Mouse (Mus musculus) erythroblast, embryonic 14.5 days (primary cell): ENCODE measurements around the gene Ovol1. TPM values are rescaled to one million over a fixed set of nuclear protein-coding genes. Genes with fewer than 3 reads are reported as not detected.
A peak's percentile ranks its signal among the peaks of the same experiment; 100 is the strongest.

Source experiments
- H3K27me3 ChIP-seq: 2 replicates; pipeline ENCODE4 v1.6.1; 2012; ENCODE audit warnings: inconsistent platforms; ENCODE audit not compliant: control insufficient read depth
- H3K36me3 ChIP-seq: 2 replicates; pipeline ENCODE4 v1.6.1; 2012; ENCODE audit warnings: mild to moderate bottlenecking, inconsistent platforms; ENCODE audit not compliant: control insufficient read depth
- H3K4me1 ChIP-seq: 2 replicates; pipeline ENCODE4 v1.6.1; 2012; ENCODE audit warnings: inconsistent platforms; ENCODE audit not compliant: control insufficient read depth
- H3K4me3 ChIP-seq: replicated peaks from 2 replicates; pipeline ENCODE3; 2012; ENCODE audit warnings: moderate library complexity, mild to moderate bottlenecking, inconsistent platforms
- H3K9me3 ChIP-seq: 2 replicates; pipeline ENCODE4 v1.6.1; 2012; ENCODE audit warnings: low read length, inconsistent platforms, mixed read lengths; ENCODE audit not compliant: control insufficient read depth
- GATA1 ChIP-seq: IDR thresholded peaks from 2 replicates; pipeline ENCODE4 v1.6.1; 2012; ENCODE audit warnings: low read length, inconsistent platforms, mixed read lengths
- TAL1 ChIP-seq: IDR thresholded peaks from 3 replicates; pipeline ENCODE4 v1.6.1; 2012; ENCODE audit warnings: low read length, inconsistent platforms, mixed read lengths
- polyA plus RNA-seq: library from polyadenylated mRNA; stranded (reverse); fragments of >175 nt; gene quantifications from 2 replicates; pipeline ENCODE4 v1.2.3, GENCODE M21; 2012

Ovol1 gene
- polyA plus RNA-seq: 0.01 TPM in 2 replicates

DNA sequence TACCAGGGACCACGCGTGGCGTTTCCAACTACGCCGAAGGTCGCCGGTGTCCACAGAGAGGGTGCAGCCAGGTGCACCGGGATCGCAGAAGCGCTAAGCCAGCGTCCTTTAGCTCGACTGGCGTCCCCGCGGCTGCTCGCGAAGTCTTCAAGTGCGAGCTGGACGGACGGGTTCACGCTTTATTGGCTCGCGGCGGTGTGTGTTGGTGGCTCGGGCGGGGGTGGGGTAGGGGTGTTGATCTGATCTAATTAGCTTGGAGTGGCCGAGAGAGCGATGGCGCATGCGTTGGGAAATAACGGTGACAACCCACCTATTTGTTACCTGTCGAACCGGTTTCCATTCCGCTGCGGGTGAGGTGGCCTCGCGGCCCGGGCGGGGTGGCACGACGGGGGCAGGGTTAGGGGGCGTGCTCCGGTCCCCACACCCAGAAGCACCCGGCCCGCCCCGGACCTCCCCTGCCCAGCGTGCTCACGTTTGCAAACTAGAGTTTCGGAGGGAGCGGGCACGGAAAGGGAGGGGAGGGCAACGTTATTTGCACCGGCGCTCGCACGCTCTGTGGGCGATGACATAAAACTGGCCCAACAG is at the start of gene Ovol1:
Gene Ovol1 (minus strand): TSS at position 190 of the 585 bp plus-strand sequence.
- Histone ChIP-seq H3K27me3 (peaks cover 99% of the 10 kb centered on the region), H3K4me3 (no peak within 1 kb of the TSS)
- TF ChIP-seq GATA1 (no peak), TAL1 (no peak)

GRCm38 (mm10) chr19:5609547-5610404 is 49.3 kb upstream of the Ovol1 start, which contains the start of gene Kat5:
Kat5 (minus strand) TSS chr19:5610237.
- Histone ChIP-seq H3K9me3 (no peaks in the 10 kb centered on the region), H3K36me3 (peaks cover 45% of the 10 kb centered on the region), H3K4me1 (peaks cover 64% of the 10 kb centered on the region), H3K27me3 (no peaks in the 10 kb centered on the region), H3K4me3 (peak within 1 kb of the TSS; percentile 93)
- TF ChIP-seq GATA1 (no peak), TAL1 (no peak)

More for the DNA sequence above, at the start of gene Ovol1:
- peaks cover 7% of the 10 kb centered on the region for H3K4me1 ChIP-seq
- H3K36me3 ChIP-seq: no peaks in the 10 kb centered on the region
- peaks cover 10% of the 10 kb centered on the region; the same call in 1 of the 2 replicates for H3K9me3 ChIP-seq

- Histone ChIP-seq H3K36me3 (peaks cover 51% of the 10 kb centered on the region), H3K4me1 (peaks cover 69% of the 10 kb centered on the region)
These were observed 48.7 kb upstream of the Ovol1 start for GRCm38 (mm10) chr19:5609171-5609546.

DNA sequence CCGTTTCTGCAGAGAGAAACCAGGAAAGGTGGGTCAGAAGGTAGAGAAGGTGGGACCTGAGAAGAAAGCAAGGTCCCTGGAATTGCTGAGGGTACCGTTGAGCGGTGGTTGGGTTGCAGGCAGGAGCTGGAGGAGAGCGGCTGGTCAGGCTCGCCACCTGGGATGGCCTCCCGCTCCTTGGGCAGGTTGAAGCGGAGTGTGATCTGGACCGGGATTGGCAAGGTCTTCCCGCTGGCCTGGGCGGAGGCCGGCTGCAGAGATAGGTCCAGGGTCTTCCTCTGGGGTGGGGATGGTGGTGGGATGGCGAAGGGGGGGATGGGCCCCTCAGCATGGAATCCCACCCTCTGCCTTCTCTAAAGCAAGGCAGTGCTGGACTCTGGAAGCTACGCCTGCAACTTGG is 48.3 kb upstream of the Ovol1 start:
- peaks cover 69% of the 10 kb centered on the region for H3K4me1 ChIP-seq
- no peak for TF ChIP-seq TAL1
- no peak for TF ChIP-seq GATA1
- peaks cover 55% of the 10 kb centered on the region for H3K36me3 ChIP-seq
- H3K9me3 ChIP-seq: no peaks in the 10 kb centered on the region
- no peaks in the 10 kb centered on the region for H3K27me3 ChIP-seq
- H3K4me3 ChIP-seq: peak overlapping the region; percentile 93

More at GRCm38 (mm10) chr19:5609171-5609546, 48.7 kb upstream of the Ovol1 start:
- Histone ChIP-seq H3K27me3 (no peaks in the 10 kb centered on the region), H3K9me3 (no peaks in the 10 kb centered on the region), H3K4me3 (peak overlapping the region; percentile 93)
- TF ChIP-seq GATA1: no peak
- TF ChIP-seq TAL1: no peak

GRCm38 (mm10) chr19:5607705-5608410 is 47.4 kb upstream of the Ovol1 start:
- no peaks in the 10 kb centered on the region for H3K9me3 ChIP-seq
- H3K4me3 ChIP-seq: no peak overlapping the region
- H3K4me1 ChIP-seq: peaks cover 70% of the 10 kb centered on the region
- no peak for TF ChIP-seq GATA1
- no peak for TF ChIP-seq TAL1
- H3K36me3 ChIP-seq: peaks cover 64% of the 10 kb centered on the region
- H3K27me3 ChIP-seq: no peaks in the 10 kb centered on the region

DNA sequence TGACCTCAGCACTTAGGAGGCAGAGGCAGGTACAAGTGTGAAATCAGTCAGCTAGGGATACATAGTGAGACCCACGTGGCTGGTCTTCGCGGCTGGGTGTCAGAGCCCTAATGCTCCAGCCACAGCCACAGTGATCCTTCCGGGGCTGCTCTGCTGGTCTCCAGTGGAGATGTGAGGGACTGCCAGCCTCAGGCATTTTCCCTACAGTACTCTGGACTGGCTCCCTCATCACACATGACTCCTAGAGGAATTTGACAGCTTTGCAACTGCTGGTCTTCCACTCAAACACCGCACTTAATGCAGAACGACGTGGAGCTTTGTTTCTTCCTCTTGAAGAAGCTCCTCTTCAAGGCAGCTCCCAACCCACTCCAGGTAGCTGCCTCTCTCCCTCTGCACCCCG is 45.8 kb upstream of the Ovol1 start:
- TF ChIP-seq GATA1 (no peak), TAL1 (no peak)
- Histone ChIP-seq H3K27me3 (no peaks in the 10 kb centered on the region), H3K4me3 (no peak overlapping the region), H3K36me3 (peaks cover 70% of the 10 kb centered on the region), H3K9me3 (no peaks in the 10 kb centered on the region), H3K4me1 (peaks cover 76% of the 10 kb centered on the region)

GRCm38 (mm10) chr19:5605126-5605525 is 44.7 kb upstream of the Ovol1 start:
- Histone ChIP-seq H3K36me3 (peaks cover 72% of the 10 kb centered on the region), H3K4me1 (peaks cover 67% of the 10 kb centered on the region)

DNA sequence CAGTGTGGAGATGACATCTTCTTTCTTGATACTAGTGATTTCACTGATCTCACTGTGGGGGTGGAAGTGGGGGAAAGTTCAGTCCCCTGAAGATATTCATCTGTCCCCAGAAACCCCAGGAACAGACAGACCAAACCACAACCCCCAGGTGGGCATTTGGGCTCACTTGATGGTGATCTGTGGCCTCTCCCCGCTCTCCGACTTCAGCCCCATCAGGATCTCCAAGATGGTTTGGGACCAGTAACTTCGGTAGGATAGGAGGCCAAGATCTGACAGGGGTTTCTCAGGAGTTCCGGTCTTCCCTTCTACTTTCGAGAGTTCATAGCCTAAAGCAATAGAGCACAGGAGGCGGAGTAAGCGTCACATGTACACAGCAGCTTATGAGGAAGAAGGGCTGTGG is 43.2 kb upstream of the Ovol1 start:
- Histone ChIP-seq H3K36me3 (peaks cover 67% of the 10 kb centered on the region), H3K4me1 (peaks cover 53% of the 10 kb centered on the region), H3K27me3 (no peaks in the 10 kb centered on the region), H3K4me3 (peak overlapping the region; percentile 100), H3K9me3 (no peaks in the 10 kb centered on the region)
- TF ChIP-seq GATA1: no peak
- TF ChIP-seq TAL1: no peak

More at GRCm38 (mm10) chr19:5605126-5605525, 44.7 kb upstream of the Ovol1 start:
- Histone ChIP-seq H3K4me3 (no peak overlapping the region), H3K27me3 (no peaks in the 10 kb centered on the region), H3K9me3 (no peaks in the 10 kb centered on the region)
- TF ChIP-seq GATA1 (no peak), TAL1 (no peak)
